Mouse (Mus musculus): Measurements from ENCODE around the gene Slc3a1. TPM values are rescaled to one million over a fixed set of nuclear protein-coding genes. Genes with fewer than 3 reads are reported as not detected.

The Slc3a1 gene
- polyA plus RNA-seq, 1 experiment: 289 TPM

- Histone ChIP-seq H3K4me3 (ENCODE audit: insufficient read depth, low read depth, low read length) (peak overlapping the region; percentile 3; the same call in 1 of the 2 replicates), H3K27ac (ENCODE audit: insufficient read depth, low read depth, low read length) (peak overlapping the region; percentile 16; the same call in 1 of the 2 replicates), H3K4me1 (ENCODE audit: control insufficient read depth, insufficient read depth, low read length) (peaks cover 12% of the 10 kb centered on the region), H3K27me3 (replicated peaks; ENCODE audit: control insufficient read depth, insufficient read depth, low read length) (no peaks in the 10 kb centered on the region), H3K36me3 (ENCODE audit: control insufficient read depth, insufficient read depth, low read length) (no peaks in the 10 kb centered on the region)
- peak; percentile 79 for DNase-seq
- TF ChIP-seq POLR2A (IDR thresholded peaks at IDR 0.05; ENCODE audit: low read depth, low read length) (no peak), CTCF (conservative IDR thresholded peaks at IDR 0.05; ENCODE audit: insufficient read depth, insufficient read length, low read depth, low read length) (peak; percentile 49)
- 49% methylated on average over 22 of the region's 22 CpGs for WGBS
Measured at GRCm38 (mm10) chr17:85023247-85024167, 4.7 kb upstream of the Slc3a1 start.

GRCm38 (mm10) chr17:85024237-85024636 lies 3.9 kb upstream of the Slc3a1 start:
- 54% methylated on average over 8 of the region's 8 CpGs for WGBS
- H3K27ac ChIP-seq (ENCODE audit: insufficient read depth, low read depth, low read length): no peak overlapping the region; the same call in 1 of the 2 replicates
- DNase-seq: no peak
- no peak overlapping the region for H3K4me3 ChIP-seq (ENCODE audit: insufficient read depth, low read depth, low read length)
- TF ChIP-seq CTCF (conservative IDR thresholded peaks at IDR 0.05; ENCODE audit: insufficient read depth, insufficient read length, low read depth, low read length) (no peak), POLR2A (IDR thresholded peaks at IDR 0.05; ENCODE audit: low read depth, low read length) (no peak)
- H3K4me1 ChIP-seq (ENCODE audit: control insufficient read depth, insufficient read depth, low read length): peaks cover 12% of the 10 kb centered on the region
- no peaks in the 10 kb centered on the region for H3K27me3 ChIP-seq (replicated peaks; ENCODE audit: control insufficient read depth, insufficient read depth, low read length)
- H3K36me3 ChIP-seq (ENCODE audit: control insufficient read depth, insufficient read depth, low read length): no peaks in the 10 kb centered on the region

GRCm38 (mm10) chr17:85025151-85025550 lies 3.0 kb upstream of the Slc3a1 start:
- Histone ChIP-seq H3K27me3 (replicated peaks; ENCODE audit: control insufficient read depth, insufficient read depth, low read length) (no peaks in the 10 kb centered on the region), H3K4me3 (ENCODE audit: insufficient read depth, low read depth, low read length) (no peak overlapping the region), H3K4me1 (ENCODE audit: control insufficient read depth, insufficient read depth, low read length) (peaks cover 12% of the 10 kb centered on the region), H3K36me3 (ENCODE audit: control insufficient read depth, insufficient read depth, low read length) (no peaks in the 10 kb centered on the region), H3K27ac (ENCODE audit: insufficient read depth, low read depth, low read length) (no peak overlapping the region)
- WGBS: 61% methylated on average over 6 of the region's 6 CpGs
- TF ChIP-seq CTCF (conservative IDR thresholded peaks at IDR 0.05; ENCODE audit: insufficient read depth, insufficient read length, low read depth, low read length): no peak
- no peak for TF ChIP-seq POLR2A (IDR thresholded peaks at IDR 0.05; ENCODE audit: low read depth, low read length)
- DNase-seq: peak; percentile 52

- no peak for DNase-seq
- TF ChIP-seq CTCF (conservative IDR thresholded peaks at IDR 0.05; ENCODE audit: insufficient read depth, insufficient read length, low read depth, low read length) (no peak), POLR2A (IDR thresholded peaks at IDR 0.05; ENCODE audit: low read depth, low read length) (no peak)
- Histone ChIP-seq H3K27me3 (replicated peaks; ENCODE audit: control insufficient read depth, insufficient read depth, low read length) (no peaks in the 10 kb centered on the region), H3K4me1 (ENCODE audit: control insufficient read depth, insufficient read depth, low read length) (peaks cover 12% of the 10 kb centered on the region), H3K36me3 (ENCODE audit: control insufficient read depth, insufficient read depth, low read length) (no peaks in the 10 kb centered on the region), H3K27ac (ENCODE audit: insufficient read depth, low read depth, low read length) (no peak overlapping the region), H3K4me3 (ENCODE audit: insufficient read depth, low read depth, low read length) (no peak overlapping the region)
- 73% methylated on average over 6 of the region's 6 CpGs for WGBS
Measured at GRCm38 (mm10) chr17:85026436-85026835, 1.7 kb upstream of the Slc3a1 start.

GRCm38 (mm10) chr17:85027247-85027646 lies 929 bp upstream of the Slc3a1 start:
- DNase-seq: peak; percentile 74
- 35% methylated on average over 3 of the region's 3 CpGs for WGBS
- TF ChIP-seq CTCF (conservative IDR thresholded peaks at IDR 0.05; ENCODE audit: insufficient read depth, insufficient read length, low read depth, low read length) (no peak), POLR2A (IDR thresholded peaks at IDR 0.05; ENCODE audit: low read depth, low read length) (no peak)

GRCm38 (mm10) chr17:85028797-85029196 lies 621 bp downstream of the Slc3a1 start:
- whole genome bisulfite sequencing: 63% methylated on average over 10 of the region's 10 CpGs

More at GRCm38 (mm10) chr17:85027247-85027646, 929 bp upstream of the Slc3a1 start:
- Histone ChIP-seq H3K36me3 (ENCODE audit: control insufficient read depth, insufficient read depth, low read length) (no peaks in the 10 kb centered on the region), H3K27ac (ENCODE audit: insufficient read depth, low read depth, low read length) (no peak overlapping the region), H3K4me1 (ENCODE audit: control insufficient read depth, insufficient read depth, low read length) (peaks cover 12% of the 10 kb centered on the region), H3K27me3 (replicated peaks; ENCODE audit: control insufficient read depth, insufficient read depth, low read length) (no peaks in the 10 kb centered on the region), H3K4me3 (ENCODE audit: insufficient read depth, low read depth, low read length) (no peak overlapping the region)

GRCm38 (mm10) chr17:85030651-85031050 lies 2.5 kb downstream of the Slc3a1 start:
- WGBS: 39% methylated on average over 5 of the region's 5 CpGs
- H3K27ac ChIP-seq (ENCODE audit: insufficient read depth, low read depth, low read length): peak overlapping the region; percentile 87
- H3K4me1 ChIP-seq (ENCODE audit: control insufficient read depth, insufficient read depth, low read length): peaks cover 6% of the 10 kb centered on the region; the same call in 1 of the 2 replicates
- no peaks in the 10 kb centered on the region for H3K27me3 ChIP-seq (replicated peaks; ENCODE audit: control insufficient read depth, insufficient read depth, low read length)
- peak overlapping the region; percentile 80 for H3K4me3 ChIP-seq (ENCODE audit: insufficient read depth, low read depth, low read length)
- no peak for TF ChIP-seq CTCF (conservative IDR thresholded peaks at IDR 0.05; ENCODE audit: insufficient read depth, insufficient read length, low read depth, low read length)
- TF ChIP-seq POLR2A (IDR thresholded peaks at IDR 0.05; ENCODE audit: low read depth, low read length): peak; percentile 24
- H3K36me3 ChIP-seq (ENCODE audit: control insufficient read depth, insufficient read depth, low read length): no peaks in the 10 kb centered on the region; the same call in 1 of the 2 replicates
- peak; percentile 64 for DNase-seq

More at GRCm38 (mm10) chr17:85028797-85029196, 621 bp downstream of the Slc3a1 start:
- H3K4me1 ChIP-seq (ENCODE audit: control insufficient read depth, insufficient read depth, low read length): peaks cover 9% of the 10 kb centered on the region
- TF ChIP-seq POLR2A (IDR thresholded peaks at IDR 0.05; ENCODE audit: low read depth, low read length) (no peak), CTCF (conservative IDR thresholded peaks at IDR 0.05; ENCODE audit: insufficient read depth, insufficient read length, low read depth, low read length) (no peak)
- H3K36me3 ChIP-seq (ENCODE audit: control insufficient read depth, insufficient read depth, low read length): no peaks in the 10 kb centered on the region
- peak overlapping the region; percentile 63 for H3K4me3 ChIP-seq (ENCODE audit: insufficient read depth, low read depth, low read length)
- H3K27me3 ChIP-seq (replicated peaks; ENCODE audit: control insufficient read depth, insufficient read depth, low read length): no peaks in the 10 kb centered on the region
- peak; percentile 56 for DNase-seq
- peak overlapping the region; percentile 79 for H3K27ac ChIP-seq (ENCODE audit: insufficient read depth, low read depth, low read length)

All from kidney, adult 2 months (tissue).